Mouse (Mus musculus) Muller cell, postnatal 12 days (primary cell): ENCODE measurements at regions not wholly inside any gene's neighbourhood (a gene's known extent, or its start where the extent isn't known, plus 50 kb on each side); places are given as distances from the start of the nearest gene placed in this dataset.

Experiments
- DNase-seq: peaks from one replicate; pipeline ENCODE4 v3.0.0-alpha.2; 2015; ENCODE audit errors: inconsistent ontology term

- DNase-seq: no peak
These were observed 59.9 kb upstream of the Prelid3b start for GRCm38 (mm10) chr2:174532671-174533363.

- no peak for DNase-seq
These were observed 67.8 kb upstream of the Prelid3b start for GRCm38 (mm10) chr2:174540717-174541116.

GRCm38 (mm10) chr2:174547207-174547606 is 74.3 kb upstream of the Prelid3b start:
- DNase-seq: no peak

GRCm38 (mm10) chr2:174547701-174548100 is 74.8 kb upstream of the Prelid3b start:
- no peak for DNase-seq

GRCm38 (mm10) chr2:174548776-174549175 is 75.9 kb upstream of the Prelid3b start:
- no peak for DNase-seq

GRCm38 (mm10) chr2:174555778-174556177 is 82.9 kb upstream of the Prelid3b start:
- no peak for DNase-seq

GRCm38 (mm10) chr2:174561828-174562429 is 81.4 kb upstream of the Zfp831 start:
- DNase-seq: peak; percentile 10

- DNase-seq: no peak
These were observed 79.4 kb upstream of the Zfp831 start for GRCm38 (mm10) chr2:174563917-174564316.

- no peak for DNase-seq
These were observed 78.5 kb upstream of the Zfp831 start for GRCm38 (mm10) chr2:174564817-174565216.

- DNase-seq: no peak
These were observed 77.4 kb upstream of the Zfp831 start for GRCm38 (mm10) chr2:174565891-174566290.

GRCm38 (mm10) chr2:174566752-174567151 is 76.6 kb upstream of the Zfp831 start:
- DNase-seq: no peak

GRCm38 (mm10) chr2:174574804-174575507 is 68.4 kb upstream of the Zfp831 start:
- DNase-seq: no peak

GRCm38 (mm10) chr2:174575546-174575945 is 67.8 kb upstream of the Zfp831 start:
- no peak for DNase-seq

- no peak for DNase-seq
These were observed 62.2 kb upstream of the Zfp831 start for GRCm38 (mm10) chr2:174580906-174581703.

- no peak for DNase-seq
These were observed 59.1 kb upstream of the Zfp831 start for GRCm38 (mm10) chr2:174584272-174584671.
